Mouse (Mus musculus) small intestine, adult 2 months (tissue): ENCODE measurements around the gene Ptpn5. TPM values are rescaled to one million over a fixed set of nuclear protein-coding genes. Genes with fewer than 3 reads are reported as not detected.
A peak's percentile ranks its signal among the peaks of the same experiment; 100 is the strongest.

Source experiments
- H3K27ac ChIP-seq: fragments of 200-500 bp; 2 replicates; pipeline ENCODE4 v1.5.1; 2012; ENCODE audit warnings: low read depth, low read length, control low read depth, inconsistent platforms; ENCODE audit not compliant: insufficient read depth
- H3K27me3 ChIP-seq: fragments of 200-500 bp; 2 replicates; pipeline ENCODE4 v1.6.1; 2012; ENCODE audit warnings: mild to moderate bottlenecking, moderate library complexity, low read length, inconsistent platforms; ENCODE audit not compliant: control insufficient read depth, insufficient read depth
- H3K36me3 ChIP-seq: fragments of 200-500 bp; 2 replicates; pipeline ENCODE4 v1.6.1; 2012; ENCODE audit warnings: mild to moderate bottlenecking, low read length, control low read depth, inconsistent platforms; ENCODE audit not compliant: control insufficient read depth, insufficient read depth
- H3K4me1 ChIP-seq: fragments of 200-500 bp; 2 replicates; pipeline ENCODE4 v1.6.1; 2012; ENCODE audit warnings: low read length, inconsistent platforms, mixed read lengths; ENCODE audit not compliant: control insufficient read depth, insufficient read depth, insufficient read length
- H3K4me3 ChIP-seq: fragments of 200-500 bp; 2 replicates; pipeline ENCODE4 v1.5.1; 2012; ENCODE audit warnings: low read depth, mild to moderate bottlenecking, control low read depth, inconsistent platforms, low read length, moderate library complexity
- CTCF ChIP-seq: fragments of 200-500 bp; IDR thresholded peaks from 2 replicates; pipeline ENCODE4 v1.5.1; 2012; ENCODE audit warnings: low read depth, mild to moderate bottlenecking, control low read depth, inconsistent platforms, low read length, moderate library complexity, mixed read lengths; ENCODE audit not compliant: insufficient replicate concordance, insufficient read length; ENCODE audit errors: extremely low read depth
- POLR2A ChIP-seq: fragments of 200-500 bp; IDR thresholded peaks from 2 replicates; pipeline ENCODE4 v1.6.1; 2012; ENCODE audit warnings: low read depth, mild to moderate bottlenecking, control low read depth, inconsistent platforms, low read length, moderate library complexity
- WGBS: fragments of 180-500 bp; shearing (Covaris S2); methylation state at CpG from one replicate; pipeline ENCODE4 v1.1.7; 2018; 5-methylcytosine and 5-hydroxymethylcytosine counted together
- polyA plus RNA-seq: library from polyadenylated mRNA; depleted of rRNA; stranded (reverse); fragments of >200 nt; gene quantifications from 2 replicates; pipeline ENCODE4 v1.2.3, GENCODE M21; 2012

Ptpn5 gene
- polyA plus RNA-seq, 1 experiment, result 1.1 TPM

DNA sequence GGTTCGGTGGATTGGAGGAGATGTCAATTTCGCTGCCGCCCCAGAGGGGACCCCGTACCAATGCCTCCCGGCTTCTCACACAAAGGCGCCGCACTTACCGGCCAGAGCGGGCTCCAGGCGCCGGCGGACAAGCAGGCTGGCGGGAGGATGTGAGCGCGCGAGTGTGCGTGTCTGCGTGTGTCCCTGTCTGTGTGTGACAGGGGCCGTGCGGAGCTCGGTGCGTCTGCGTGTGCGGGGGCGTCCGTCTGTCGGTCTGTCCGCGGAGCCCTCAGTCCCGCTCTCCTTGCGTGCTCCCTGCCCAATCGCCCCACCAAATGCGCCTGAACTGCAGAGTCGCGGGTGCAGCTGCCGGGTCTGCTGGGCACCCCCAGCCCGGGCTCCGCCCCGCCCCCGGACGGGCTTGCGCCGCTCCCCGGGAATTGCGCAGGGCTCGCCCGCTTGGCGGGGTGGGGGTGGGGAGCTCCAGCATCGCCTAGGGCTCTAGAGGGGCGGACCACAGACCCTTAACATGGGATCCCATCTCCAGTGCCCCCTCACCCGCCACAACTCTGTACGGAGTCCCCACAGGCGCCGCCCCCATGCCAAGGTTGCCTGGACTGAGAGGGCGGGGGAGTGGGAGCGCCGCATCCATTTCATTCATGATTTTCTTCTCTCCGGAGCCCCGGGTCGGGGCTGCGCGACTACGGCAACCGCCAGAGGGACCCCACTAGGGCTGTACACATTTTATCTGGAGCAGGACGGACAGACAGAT, 1.1 kb downstream of the Ptpn5 start:
- WGBS, result 1% methylated on average over 65 of the region's 65 CpGs
- TF ChIP-seq POLR2A, result no peak
- no peak for TF ChIP-seq CTCF
- H3K27me3 ChIP-seq, result peaks cover 15% of the 10 kb centered on the region
- no peak overlapping the region for H3K27ac ChIP-seq
- H3K4me3 ChIP-seq, result peak overlapping the region; percentile 48
- no peaks in the 10 kb centered on the region for H3K4me1 ChIP-seq
- no peaks in the 10 kb centered on the region for H3K36me3 ChIP-seq

DNA sequence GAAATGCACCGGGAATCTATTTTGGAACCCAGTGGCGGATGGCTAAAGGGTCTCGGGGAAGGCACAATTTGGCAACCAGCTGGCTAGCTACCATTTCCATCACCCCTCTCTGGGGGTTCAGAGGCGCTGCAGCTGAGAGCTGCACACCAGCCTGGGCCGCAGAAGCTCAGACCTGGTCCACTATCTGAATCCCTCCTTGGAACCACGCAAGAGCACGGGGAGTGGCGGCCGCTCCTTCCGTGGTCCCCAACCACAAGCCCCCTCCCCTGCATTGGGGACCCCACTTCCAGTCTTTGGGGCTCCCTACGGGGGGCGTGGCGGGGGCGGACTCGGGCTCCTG, 1.7 kb downstream of the Ptpn5 start:
- Histone ChIP-seq H3K4me3 (no peak overlapping the region), H3K27me3 (peaks cover 15% of the 10 kb centered on the region), H3K27ac (no peak overlapping the region), H3K36me3 (no peaks in the 10 kb centered on the region), H3K4me1 (no peaks in the 10 kb centered on the region)
- TF ChIP-seq POLR2A (no peak), CTCF (no peak)
- WGBS, result 6% methylated on average over 15 of the region's 15 CpGs

DNA sequence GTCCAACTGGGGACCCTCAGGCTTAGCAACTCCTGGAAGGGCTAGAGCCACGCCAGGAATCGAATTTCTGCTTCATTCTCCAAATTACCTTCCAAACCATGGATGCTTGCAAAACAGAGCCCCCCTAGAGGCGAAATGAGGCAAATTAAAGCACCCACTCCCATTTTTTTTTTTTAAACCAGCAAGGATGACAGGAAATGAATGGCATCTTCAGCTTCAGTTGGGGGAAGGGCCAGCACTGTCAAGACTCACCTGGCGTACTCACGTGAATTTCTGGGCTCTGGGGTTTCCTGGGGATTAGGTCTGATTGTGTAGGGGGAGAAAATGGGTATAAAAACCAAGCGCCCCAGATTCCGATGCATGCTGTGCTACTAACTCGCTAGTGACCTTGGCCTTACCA, 2.2 kb downstream of the Ptpn5 start:
- 39% methylated on average over 8 of the region's 8 CpGs for WGBS
- Histone ChIP-seq H3K4me3 (no peak overlapping the region), H3K27me3 (peaks cover 15% of the 10 kb centered on the region), H3K36me3 (no peaks in the 10 kb centered on the region), H3K4me1 (no peaks in the 10 kb centered on the region), H3K27ac (no peak overlapping the region)
- no peak for TF ChIP-seq POLR2A
- no peak for TF ChIP-seq CTCF

DNA sequence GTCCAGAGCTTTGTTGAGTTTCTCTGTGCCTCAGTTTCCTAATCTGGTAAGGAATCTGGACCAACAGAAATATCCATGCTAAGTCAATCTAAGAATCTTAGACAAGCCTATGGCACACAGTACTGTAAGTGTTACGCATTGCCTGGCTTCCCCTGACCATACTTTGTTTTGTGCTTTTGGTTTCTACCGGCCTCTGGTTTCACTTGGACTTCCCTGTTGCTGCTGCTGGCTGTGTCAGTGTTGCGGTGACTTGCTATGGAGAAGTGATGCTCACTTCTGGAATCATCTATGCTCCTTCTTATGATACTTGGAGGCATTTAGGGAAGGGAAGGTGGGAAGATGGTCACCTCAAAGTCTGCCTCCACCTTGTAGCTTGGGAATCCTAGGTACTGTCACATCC, 11.5 kb downstream of the Ptpn5 start:
- H3K4me3 ChIP-seq, result no peak overlapping the region
- H3K36me3 ChIP-seq, result no peaks in the 10 kb centered on the region
- no peaks in the 10 kb centered on the region for H3K27me3 ChIP-seq
- TF ChIP-seq CTCF, result no peak
- TF ChIP-seq POLR2A, result no peak
- H3K27ac ChIP-seq, result no peak overlapping the region
- WGBS, result 81% methylated on average over 3 of the region's 3 CpGs
- no peaks in the 10 kb centered on the region for H3K4me1 ChIP-seq

DNA sequence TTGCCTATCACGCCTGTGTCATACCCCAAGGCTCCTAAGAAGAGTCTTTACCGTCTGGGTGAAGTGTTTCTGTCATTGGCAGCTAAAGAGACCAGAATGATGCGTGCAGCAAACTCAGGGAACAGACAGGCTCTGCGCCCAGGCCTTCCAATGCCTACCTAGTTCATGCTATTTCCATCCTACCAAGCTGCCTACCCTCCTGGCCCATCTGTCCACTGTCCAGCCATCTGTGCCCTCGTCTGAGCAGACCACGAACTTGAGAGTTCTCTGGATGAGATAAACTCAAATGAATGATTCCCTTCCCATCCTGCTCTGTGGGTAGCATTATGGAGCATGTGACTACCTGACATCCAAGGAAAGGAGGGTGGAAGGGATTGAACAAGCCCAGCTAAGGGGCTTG, 16.8 kb downstream of the Ptpn5 start:
- no peaks in the 10 kb centered on the region for H3K27me3 ChIP-seq
- WGBS, result 74% methylated on average over 6 of the region's 6 CpGs

DNA sequence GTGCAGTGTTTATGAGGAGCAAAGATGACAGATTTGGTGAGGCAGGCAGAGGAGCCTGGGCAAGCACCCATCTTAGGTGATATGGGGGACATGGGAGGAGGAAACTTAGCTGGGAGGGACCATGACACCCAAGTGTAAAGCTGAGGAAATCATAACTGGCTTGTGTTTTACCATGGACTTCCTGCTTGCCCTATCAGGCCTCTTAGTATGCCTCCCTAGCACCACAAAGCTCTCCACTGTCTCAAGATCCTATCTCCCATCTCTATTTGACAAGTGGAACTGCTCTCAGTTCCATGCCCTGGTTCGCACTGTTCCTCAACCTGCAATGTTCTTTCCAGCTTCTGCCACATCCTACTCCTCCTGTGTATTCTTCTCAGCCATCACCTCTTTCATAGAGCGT, 18.0 kb downstream of the Ptpn5 start:
- WGBS, result 78% methylated on average over 2 of the region's 2 CpGs
- Histone ChIP-seq H3K27ac (no peak overlapping the region), H3K4me3 (no peak overlapping the region), H3K4me1 (no peaks in the 10 kb centered on the region), H3K36me3 (no peaks in the 10 kb centered on the region), H3K27me3 (no peaks in the 10 kb centered on the region)
- no peak for TF ChIP-seq CTCF
- TF ChIP-seq POLR2A, result no peak

More for the DNA sequence above, 16.8 kb downstream of the Ptpn5 start:
- Histone ChIP-seq H3K27ac (no peak overlapping the region), H3K36me3 (no peaks in the 10 kb centered on the region), H3K4me1 (no peaks in the 10 kb centered on the region), H3K4me3 (no peak overlapping the region)
- TF ChIP-seq CTCF (no peak), POLR2A (no peak)

DNA sequence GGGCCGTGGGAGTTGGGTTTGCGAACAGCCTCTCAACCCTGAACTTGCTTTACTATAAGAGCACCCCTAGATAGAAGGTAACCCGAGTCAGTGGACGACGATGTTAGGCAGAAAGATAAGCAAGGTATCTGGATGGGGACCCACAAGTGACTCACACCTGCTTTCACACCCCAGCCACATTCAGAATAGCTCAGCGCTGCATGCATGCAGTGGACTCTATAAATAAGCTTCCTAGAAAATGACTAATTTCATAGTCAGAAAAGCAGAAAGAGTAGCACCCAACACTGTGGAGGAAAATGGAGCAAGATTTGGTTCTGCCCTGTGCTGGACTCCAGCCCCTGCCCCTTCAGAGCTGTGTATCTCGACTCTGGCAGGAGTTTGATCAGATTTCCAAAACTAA, 20.1 kb downstream of the Ptpn5 start:
- Histone ChIP-seq H3K4me3 (no peak overlapping the region), H3K36me3 (no peaks in the 10 kb centered on the region), H3K27ac (no peak overlapping the region), H3K4me1 (no peaks in the 10 kb centered on the region), H3K27me3 (no peaks in the 10 kb centered on the region)
- TF ChIP-seq POLR2A (no peak), CTCF (no peak)
- 68% methylated on average over 7 of the region's 7 CpGs for WGBS

DNA sequence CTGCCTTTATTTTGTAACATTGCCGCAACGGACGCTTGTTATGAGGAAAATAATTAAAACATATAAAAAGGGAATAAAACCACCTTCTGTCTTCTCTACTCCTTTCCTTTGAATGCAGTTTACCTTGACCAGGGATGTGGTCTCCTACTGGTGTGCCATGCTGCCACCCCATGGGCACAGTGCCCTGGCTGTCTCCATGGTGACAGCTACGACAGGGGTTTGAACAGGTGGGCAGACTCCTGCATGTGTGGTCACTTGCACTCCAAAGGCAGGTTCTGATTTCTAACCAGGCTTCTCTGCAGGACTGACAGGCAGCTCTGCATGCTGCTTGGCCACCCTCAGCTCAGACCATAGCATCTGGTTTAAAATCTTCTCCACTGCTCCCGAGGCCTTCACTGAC, 21.4 kb downstream of the Ptpn5 start:
- 86% methylated on average over 5 of the region's 5 CpGs for WGBS

More for the DNA sequence above, 21.4 kb downstream of the Ptpn5 start:
- Histone ChIP-seq H3K4me1 (no peaks in the 10 kb centered on the region), H3K36me3 (no peaks in the 10 kb centered on the region), H3K27me3 (no peaks in the 10 kb centered on the region), H3K4me3 (no peak overlapping the region), H3K27ac (no peak overlapping the region)
- TF ChIP-seq POLR2A (no peak), CTCF (no peak)
